Mouse (Mus musculus): ENCODE results near the gene Klrb1a. TPM values are rescaled to one million over a fixed set of nuclear protein-coding genes. Genes with fewer than 3 reads are reported as not detected.

Klrb1a gene
- total RNA-seq (2023) = 1 to 10 TPM in 1 of 2 experiments, under 1 TPM in 1; 0.96 to 1.0 TPM

GRCm38 (mm10) chr6:128623433-128623832, at the start of gene Klrb1a:
Gene Klrb1a (minus strand): TSS chr6:128623533.

GRCm38 (mm10) chr6:128662206-128662605, 38.9 kb upstream of the Klrb1a start, which contains the start of gene Clec2h:
Gene Clec2h (plus strand): TSS chr6:128662385.

GRCm38 (mm10) chr6:128581508-128581907, 41.8 kb downstream of the Klrb1a start, which contains the start of gene A2ml1:
Gene A2ml1 (minus strand): TSS chr6:128581608.

Other genes with a start within 250 kb of the Klrb1a start
- under 1 TPM; 0.44 to 0.96 TPM for gene Tex52, start 248.1 kb downstream of the Klrb1a start, total RNA-seq (2023)
- not detected for gene Gm44596, start 248.0 kb downstream of the Klrb1a start, total RNA-seq (2023)
- not detected for gene Nrip2, start 224.2 kb downstream of the Klrb1a start, total RNA-seq (2023)
- 10 to 100 TPM; 57.6 to 70.7 TPM for gene Itfg2, start 198.6 kb downstream of the Klrb1a start, total RNA-seq (2023)
- gene Fkbp4, start 184.9 kb downstream of the Klrb1a start, total RNA-seq (2023) = 100 to 1,000 TPM in 1 of 2 experiments, 10 to 100 TPM in 1; 99.0 to 120 TPM
- gene Pzp, start 96.8 kb downstream of the Klrb1a start, total RNA-seq (2023) = not detected
- not detected for gene A2ml1, start 41.9 kb downstream of the Klrb1a start, total RNA-seq (2023)
- 1 to 10 TPM in 1 of 2 experiments, not detected in 1; 1.8 TPM for gene Clec2h, start 38.9 kb upstream of the Klrb1a start, total RNA-seq (2023)
- gene Klrb1, start 99.5 kb upstream of the Klrb1a start, total RNA-seq (2023) = not detected
- 10 to 100 TPM; 10.5 to 15.8 TPM for gene Klrb1c, start 165.7 kb upstream of the Klrb1a start, total RNA-seq (2023)
- 1 to 10 TPM in 1 of 2 experiments, not detected in 1; 1.1 TPM for gene Gm44511, start 202.8 kb upstream of the Klrb1a start, total RNA-seq (2023)
- 1 to 10 TPM; 4.4 to 5.4 TPM for gene Klrb1b, start 202.8 kb upstream of the Klrb1a start, total RNA-seq (2023)

Measured in T-cell, adult 66 days (primary cell).